Mouse (Mus musculus): Measurements from ENCODE around the gene Tbc1d19. TPM values are rescaled to one million over a fixed set of nuclear protein-coding genes. Genes with fewer than 3 reads are reported as not detected.
A peak's percentile ranks its signal among the peaks of the same experiment; 100 is the strongest.

Gene Tbc1d19
- polyA plus RNA-seq, 1 experiment from 2014 or later = 68.5 TPM

- H3K9me3 ChIP-seq = no peaks in the 10 kb centered on the region
- 82% methylated on average over 7 of the region's 7 CpGs for WGBS
Measured at GRCm38 (mm10) chr5:53939026-53939425, 129.6 kb downstream of the Tbc1d19 start.

GRCm38 (mm10) chr5:53941322-53942024, 132.1 kb downstream of the Tbc1d19 start:
- no peaks in the 10 kb centered on the region for H3K9me3 ChIP-seq
- no peak overlapping the region for H3K4me3 ChIP-seq
- H3K36me3 ChIP-seq = no peaks in the 10 kb centered on the region
- no peak overlapping the region for H3K27ac ChIP-seq (replicated peaks)
- H3K27me3 ChIP-seq = no peaks in the 10 kb centered on the region; the same call in 1 of the 2 replicates
- ATAC-seq (ENCODE audit: low FRiP score, low read depth) = no peak
- no peak overlapping the region for H3K9ac ChIP-seq (replicated peaks)
- H3K4me2 ChIP-seq (replicated peaks) = no peak overlapping the region
- 67% methylated on average over 11 of the region's 11 CpGs for WGBS
- H3K4me1 ChIP-seq = no peaks in the 10 kb centered on the region

More at GRCm38 (mm10) chr5:53939026-53939425, 129.6 kb downstream of the Tbc1d19 start:
- Histone ChIP-seq H3K27ac (replicated peaks) (no peak overlapping the region), H3K9ac (replicated peaks) (no peak overlapping the region), H3K36me3 (no peaks in the 10 kb centered on the region), H3K27me3 (no peaks in the 10 kb centered on the region), H3K4me2 (replicated peaks) (no peak overlapping the region), H3K4me1 (no peaks in the 10 kb centered on the region), H3K4me3 (no peak overlapping the region)
- no peak for ATAC-seq (ENCODE audit: low FRiP score, low read depth)

GRCm38 (mm10) chr5:53942332-53942731, 132.9 kb downstream of the Tbc1d19 start:
- Histone ChIP-seq H3K27me3 (no peaks in the 10 kb centered on the region; the same call in 1 of the 2 replicates), H3K4me2 (replicated peaks) (no peak overlapping the region), H3K27ac (replicated peaks) (no peak overlapping the region), H3K9me3 (no peaks in the 10 kb centered on the region), H3K4me3 (no peak overlapping the region), H3K4me1 (peaks cover 3% of the 10 kb centered on the region; the same call in 1 of the 2 replicates), H3K9ac (replicated peaks) (no peak overlapping the region), H3K36me3 (no peaks in the 10 kb centered on the region)
- no peak for ATAC-seq (ENCODE audit: low FRiP score, low read depth)
- 78% methylated on average over 4 of the region's 4 CpGs for WGBS

GRCm38 (mm10) chr5:53943321-53943857, 134.0 kb downstream of the Tbc1d19 start:
- Histone ChIP-seq H3K27me3 (no peaks in the 10 kb centered on the region; the same call in 1 of the 2 replicates), H3K4me2 (replicated peaks) (no peak overlapping the region), H3K4me3 (no peak overlapping the region), H3K27ac (replicated peaks) (no peak overlapping the region), H3K9ac (replicated peaks) (no peak overlapping the region), H3K9me3 (no peaks in the 10 kb centered on the region), H3K4me1 (peaks cover 9% of the 10 kb centered on the region), H3K36me3 (no peaks in the 10 kb centered on the region)
- ATAC-seq (ENCODE audit: low FRiP score, low read depth) = no peak
- 83% methylated on average over 11 of the region's 11 CpGs for WGBS

- Histone ChIP-seq H3K9me3 (no peaks in the 10 kb centered on the region), H3K4me3 (no peak overlapping the region), H3K4me1 (peaks cover 9% of the 10 kb centered on the region), H3K27ac (replicated peaks) (no peak overlapping the region), H3K36me3 (no peaks in the 10 kb centered on the region), H3K27me3 (no peaks in the 10 kb centered on the region; the same call in 1 of the 2 replicates), H3K4me2 (replicated peaks) (no peak overlapping the region), H3K9ac (replicated peaks) (no peak overlapping the region)
- WGBS = 92% methylated on average over 8 of the region's 8 CpGs
- no peak for ATAC-seq (ENCODE audit: low FRiP score, low read depth)
Measured at GRCm38 (mm10) chr5:53946747-53947146, 137.3 kb downstream of the Tbc1d19 start.

GRCm38 (mm10) chr5:53947549-53948183, 138.3 kb downstream of the Tbc1d19 start:
- Histone ChIP-seq H3K9ac (replicated peaks) (no peak overlapping the region), H3K4me3 (no peak overlapping the region), H3K27me3 (no peaks in the 10 kb centered on the region; the same call in 1 of the 2 replicates), H3K27ac (replicated peaks) (no peak overlapping the region), H3K4me2 (replicated peaks) (no peak overlapping the region), H3K36me3 (no peaks in the 10 kb centered on the region), H3K9me3 (no peaks in the 10 kb centered on the region), H3K4me1 (peaks cover 9% of the 10 kb centered on the region)
- ATAC-seq (ENCODE audit: low FRiP score, low read depth) = peak; percentile 44; the same call in 1 of the 2 replicates
- WGBS = 65% methylated on average over 9 of the region's 9 CpGs

GRCm38 (mm10) chr5:53948606-53949266, 139.3 kb downstream of the Tbc1d19 start:
- Histone ChIP-seq H3K4me3 (no peak overlapping the region), H3K9me3 (no peaks in the 10 kb centered on the region), H3K4me1 (peaks cover 9% of the 10 kb centered on the region), H3K9ac (replicated peaks) (no peak overlapping the region), H3K4me2 (replicated peaks) (no peak overlapping the region), H3K36me3 (no peaks in the 10 kb centered on the region), H3K27me3 (no peaks in the 10 kb centered on the region; the same call in 1 of the 2 replicates), H3K27ac (replicated peaks) (no peak overlapping the region)
- no peak for ATAC-seq (ENCODE audit: low FRiP score, low read depth)
- 84% methylated on average over 8 of the region's 8 CpGs for WGBS

- H3K9me3 ChIP-seq = no peaks in the 10 kb centered on the region
- no peaks in the 10 kb centered on the region; the same call in 1 of the 2 replicates for H3K27me3 ChIP-seq
- no peak for ATAC-seq (ENCODE audit: low FRiP score, low read depth)
- WGBS = 57% methylated on average over 7 of the region's 7 CpGs
- no peak overlapping the region for H3K4me3 ChIP-seq
- H3K9ac ChIP-seq (replicated peaks) = no peak overlapping the region
- no peak overlapping the region for H3K27ac ChIP-seq (replicated peaks)
- peaks cover 9% of the 10 kb centered on the region for H3K4me1 ChIP-seq
- no peak overlapping the region for H3K4me2 ChIP-seq (replicated peaks)
- H3K36me3 ChIP-seq = no peaks in the 10 kb centered on the region
Measured at GRCm38 (mm10) chr5:53950189-53950588, 140.8 kb downstream of the Tbc1d19 start.

- Histone ChIP-seq H3K36me3 (no peaks in the 10 kb centered on the region), H3K27ac (replicated peaks) (no peak overlapping the region), H3K9ac (replicated peaks) (no peak overlapping the region), H3K4me1 (no peaks in the 10 kb centered on the region), H3K27me3 (no peaks in the 10 kb centered on the region), H3K9me3 (no peaks in the 10 kb centered on the region), H3K4me3 (no peak overlapping the region), H3K4me2 (replicated peaks) (no peak overlapping the region)
- ATAC-seq (ENCODE audit: low FRiP score, low read depth) = no peak
Measured at GRCm38 (mm10) chr5:53953216-53953615, 143.8 kb downstream of the Tbc1d19 start.

Other genes with a start within 250 kb of the Tbc1d19 start
- gene Cckar, start 101.9 kb upstream of the Tbc1d19 start, polyA plus RNA-seq (2016; fragmentation: Nextera tagmentation; extraction: Ambion mirVana) = 0.80 and 1.2 TPM in 2 replicates
- 24.1 and 24.7 TPM in 2 replicates for gene Stim2, start 188.9 kb downstream of the Tbc1d19 start, polyA plus RNA-seq (2016; fragmentation: Nextera tagmentation; extraction: Ambion mirVana)

Measured in midbrain, embryonic 12.5 days (tissue).